Mouse (Mus musculus) stomach, postnatal 0 days (tissue): ENCODE measurements around the gene Rnase4.

Source experiments
- CTCF ChIP-seq: IDR thresholded peaks from 2 replicates; pipeline ENCODE4 v1.5.1; 2016; ENCODE audit warnings: antibody characterized with exemption, low read depth, mild to moderate bottlenecking, moderate library complexity
- EP300 ChIP-seq: optimal IDR thresholded peaks from 2 replicates; pipeline ENCODE3; 2016; ENCODE audit warnings: antibody characterized with exemption

GRCm38 (mm10) chr14:51092073-51092620 lies 1.3 kb downstream of the Rnase4 start:
- no peak for TF ChIP-seq CTCF
- TF ChIP-seq EP300 = no peak
